Mouse (Mus musculus): Measurements from ENCODE around the gene Aspg. TPM values are rescaled to one million over a fixed set of nuclear protein-coding genes. Genes with fewer than 3 reads are reported as not detected.

Gene Aspg
- polyA plus RNA-seq (2015; fragmentation: Nextera tagmentation; extraction: Ambion mirVana), result 1.2 and 1.9 TPM in 2 replicates

DNA sequence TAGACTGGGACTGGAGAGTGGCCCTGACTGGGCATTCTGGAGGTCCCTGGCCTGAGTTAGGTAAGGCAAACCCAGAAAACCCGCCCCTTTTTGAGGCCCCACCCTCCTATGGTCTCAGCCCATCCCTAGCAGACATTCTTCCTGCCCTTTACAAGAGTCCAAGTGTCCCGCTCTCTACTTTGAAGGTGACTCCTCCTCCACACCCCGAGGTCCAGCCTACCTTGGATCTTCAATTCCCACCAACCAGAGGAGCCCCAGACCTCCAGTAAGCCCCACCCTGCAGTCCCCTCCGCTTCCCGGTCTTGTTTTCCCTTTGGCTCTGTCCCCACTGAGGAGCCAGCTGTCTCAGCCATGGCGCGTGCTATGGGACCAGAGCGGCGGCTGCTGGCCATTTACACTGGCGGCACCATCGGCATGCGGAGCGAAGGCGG, at the start of gene Aspg:
Aspg (plus strand) TSS at position 139 of the 431 bp plus-strand sequence.

DNA sequence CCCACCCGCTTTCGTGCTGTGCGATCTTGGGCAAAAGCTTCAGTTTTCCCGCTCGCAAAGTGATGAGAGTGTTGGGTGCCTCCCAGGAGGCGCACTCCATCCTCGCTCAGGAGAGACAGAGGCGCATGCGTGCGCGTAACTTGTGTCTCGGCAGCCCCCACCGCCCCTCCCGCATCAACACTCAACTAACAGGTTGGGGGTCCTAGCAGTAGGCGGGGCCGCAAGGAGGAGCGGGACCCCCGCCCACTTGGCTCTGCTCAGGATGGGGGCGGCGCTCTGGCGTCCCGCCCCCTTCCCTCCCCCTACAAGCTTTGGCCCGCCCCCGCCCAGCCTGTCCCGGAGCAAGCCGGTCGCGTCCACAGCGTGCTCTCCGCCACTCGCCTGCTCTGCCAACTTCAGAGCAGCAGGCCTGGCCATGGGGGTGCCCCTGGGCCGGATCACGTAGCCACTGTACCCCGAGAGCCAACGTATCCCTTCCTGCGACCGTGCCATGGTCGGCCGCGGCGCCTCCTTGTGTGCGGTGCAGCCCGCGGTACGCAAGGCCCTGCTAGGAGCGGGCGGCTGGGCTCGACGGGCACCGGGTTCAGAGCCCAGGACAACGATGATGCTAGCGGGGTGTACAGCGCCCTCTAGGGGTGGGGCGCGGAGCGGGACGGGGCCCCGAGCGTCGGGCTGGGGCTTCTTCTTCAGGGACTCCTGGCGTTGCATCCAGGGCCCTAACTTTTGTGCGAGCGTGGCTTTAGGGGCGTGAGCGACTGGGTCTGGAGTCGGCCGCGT, 39.6 kb downstream of the Aspg start, which contains the start of gene Kif26a:
Kif26a (plus strand) TSS at position 334 of the 777 bp plus-strand sequence.

Small RNA genes within 50 kb of the gene (microRNA-seq; reads per million reads assigned to microRNA genes)
- 797 reads per million, percentile 73 among the genes with 10 or more reads in this experiment for gene Mir203 (ENCODE audit: borderline replicate concordance, insufficient number of aligned reads)
- not detected for gene Mir3073a (ENCODE audit: borderline replicate concordance, insufficient number of aligned reads)
- not detected for gene Mir3073b (ENCODE audit: borderline replicate concordance, insufficient number of aligned reads)

Other genes with a start within 250 kb of the Aspg start
- gene Ppp1r13b, start 198.6 kb upstream of the Aspg start, polyA plus RNA-seq (2015; fragmentation: Nextera tagmentation; extraction: Ambion mirVana), result 12.6 and 14.3 TPM in 2 replicates
- gene Atp5mpl, start 139.7 kb upstream of the Aspg start, polyA plus RNA-seq (2015; fragmentation: Nextera tagmentation; extraction: Ambion mirVana), result 1,068 and 1,771 TPM in 2 replicates
- gene Tdrd9, start 135.1 kb upstream of the Aspg start, polyA plus RNA-seq (2015; fragmentation: Nextera tagmentation; extraction: Ambion mirVana), result 0.11 TPM in 1 of 2 replicates, not detected in the other
- gene Rd3l, start 125.4 kb upstream of the Aspg start, polyA plus RNA-seq (2015; fragmentation: Nextera tagmentation; extraction: Ambion mirVana), result not detected in 2 replicates
- 4.8 and 5.7 TPM in 2 replicates for gene Kif26a, start 39.5 kb downstream of the Aspg start, polyA plus RNA-seq (2015; fragmentation: Nextera tagmentation; extraction: Ambion mirVana)